Mouse (Mus musculus) heart, postnatal 14 days (tissue): ENCODE measurements around the gene Polr3g. TPM values are rescaled to one million over a fixed set of nuclear protein-coding genes. Genes with fewer than 3 reads are reported as not detected.
A peak's percentile ranks its signal among the peaks of the same experiment; 100 is the strongest.
"Not testable (repeated sequence)": the region's sequence is repeated elsewhere in the genome, so short reads cannot be mapped to it uniquely, and the experiment has no call there.

Source experiments
- DNase-seq, 2 experiments: peaks; one replicate each; pipeline ENCODE4 v3.0.0; 2021 to 2022
- intact Hi-C: fragments of 180-260 bp; cut with DNase I; formaldehyde crosslinking; loops from one replicate; pipeline ENCODE4 v1.15.1; 2025
- long read RNA-seq, 2 experiments: library from polyadenylated mRNA; stranded (forward); transcript quantifications; one replicate each; pipeline ENCODE4 v2.0.0; 2021
- total RNA-seq, 2 experiments: library from RNA; stranded (reverse); gene quantifications; 2 replicates each; pipeline ENCODE4 v1.2.3; 2021

Polr3g gene
- total RNA-seq = 1 to 10 TPM; 1.9 to 2.0 TPM
- long read RNA-seq, experiment 1, partial matches to known transcripts = 0 of 1 reads
- long read RNA-seq, experiment 1, other reads (novel, unspliced or antisense) = 0 of 1 reads
- long read RNA-seq, experiment 2 = 0 reads

DNA sequence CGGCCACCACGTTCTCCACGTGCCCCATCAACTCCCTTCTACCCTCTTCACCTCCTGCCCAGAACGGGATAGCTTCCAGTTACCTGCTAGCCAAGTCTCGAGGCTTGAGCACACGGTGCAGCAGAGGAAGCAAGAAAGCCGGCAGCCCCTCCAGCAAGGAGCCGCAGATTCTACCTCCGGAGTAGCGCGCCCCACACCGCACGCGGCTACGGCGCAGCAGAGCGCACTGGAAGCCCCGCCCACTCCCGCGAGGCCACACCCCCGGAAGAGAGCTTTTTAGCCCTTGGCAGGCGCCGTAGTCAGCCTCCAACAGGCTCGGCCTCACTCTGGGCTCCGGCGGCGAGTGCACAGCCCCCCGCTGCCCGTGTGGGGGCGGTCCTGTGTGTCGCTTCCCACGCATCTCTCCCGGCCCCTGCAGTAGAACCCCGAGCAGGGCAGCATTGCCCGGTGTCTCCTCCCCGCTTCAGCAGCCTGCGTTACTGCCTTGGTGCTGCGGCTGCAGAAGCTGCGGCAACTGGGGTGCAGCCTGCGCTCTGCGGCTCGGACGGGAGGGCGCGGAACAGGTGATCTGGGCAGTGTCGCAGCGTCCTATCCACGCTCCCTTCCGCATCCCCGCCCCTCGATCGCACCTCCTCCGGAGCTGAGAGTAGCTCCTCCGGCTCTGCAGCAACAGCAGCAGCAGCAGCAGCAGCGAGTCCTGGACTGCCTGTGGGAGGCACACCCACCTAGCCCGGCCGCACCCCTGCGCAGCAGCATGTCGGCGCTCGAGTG is at the start of gene Polr3g, which contains the start of gene Mblac2:
TSS of gene Polr3g (minus strand) at position 239 of the 771 bp plus-strand sequence.
TSS of gene Mblac2 (plus strand) at position 567 of the 771 bp plus-strand sequence.
- intact Hi-C loops = loop anchor here (5.0 kb wide), 1 partner anchor 54 kb away; the partner anchor contains the start of gene Lysmd3
- peak; percentile 95 to 97 for DNase-seq

DNA sequence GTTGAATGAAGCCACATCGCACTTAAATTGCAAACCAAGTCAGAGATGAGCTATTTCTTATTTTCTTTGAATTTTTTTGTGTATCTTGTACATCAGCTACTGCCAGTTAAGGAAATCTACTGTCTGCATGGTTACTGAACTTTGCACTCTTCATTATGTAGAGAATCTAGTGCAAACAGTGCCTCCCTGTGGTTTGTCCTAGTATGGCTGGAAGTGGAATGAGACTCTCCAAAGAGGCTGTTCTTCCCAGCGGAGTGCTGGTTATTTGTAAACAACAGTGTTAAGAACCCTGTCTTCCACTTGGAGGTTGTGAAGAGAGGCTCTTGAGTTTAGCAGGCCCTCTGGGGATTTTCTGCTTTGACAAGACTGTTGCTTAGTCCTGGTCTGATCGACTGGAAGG is 49.6 kb upstream of the Polr3g start:
- intact Hi-C loops = loop anchor here (1.0 to 5.0 kb wide), 4 partner anchors 78 to 898 kb away; no protein-coding TSS in a partner anchor
- peak; percentile 22 to 58 for DNase-seq

DNA sequence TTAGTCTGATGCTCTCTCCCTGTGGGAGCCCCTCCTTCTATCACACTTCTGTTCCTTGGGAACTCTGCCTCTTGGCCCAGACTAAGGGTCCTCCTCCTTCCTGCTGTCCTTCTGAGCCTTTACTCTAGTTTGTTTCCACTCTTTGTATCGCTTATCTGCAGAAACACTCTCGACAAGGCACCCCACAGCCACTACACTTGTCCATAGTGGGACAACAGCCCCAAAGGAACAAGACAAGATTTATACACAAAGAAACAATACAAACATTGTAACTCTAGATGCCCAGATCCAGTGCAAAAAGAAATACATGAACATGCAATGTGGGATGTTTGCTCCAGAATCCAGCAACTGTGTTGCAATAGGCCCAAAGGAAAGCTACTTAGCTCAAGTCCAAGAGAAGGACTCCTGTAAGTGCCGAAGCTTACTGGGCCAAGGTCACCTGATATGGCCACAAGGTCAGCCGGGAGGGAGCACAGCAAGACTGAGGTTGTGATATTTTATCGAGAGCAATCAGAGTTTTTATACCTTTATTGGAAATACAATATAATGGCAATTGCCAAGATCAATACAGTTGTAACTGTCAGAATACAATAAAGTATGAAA is 46.3 kb upstream of the Polr3g start:
- intact Hi-C loops = no loop called here

DNA sequence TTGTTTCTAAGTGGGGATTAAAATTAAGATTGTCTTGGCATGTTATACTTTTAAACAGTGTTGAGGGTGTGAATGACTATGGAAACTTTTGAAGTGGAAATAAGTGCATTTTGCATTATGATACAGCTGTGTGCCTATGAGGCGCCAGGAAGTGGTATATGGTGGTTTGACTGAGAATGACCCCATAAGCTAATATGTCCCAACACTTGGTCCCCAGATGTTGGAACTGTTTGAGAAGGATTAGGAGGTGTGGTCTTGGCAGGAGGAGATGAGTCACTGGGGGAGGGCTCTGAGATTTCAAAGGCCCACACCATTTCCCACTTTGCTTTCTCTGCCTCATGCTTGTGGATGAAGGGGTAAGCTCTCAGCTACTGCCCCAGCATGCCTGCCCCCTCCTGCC is 44.5 kb upstream of the Polr3g start:
- intact Hi-C loops = no loop called here
- no peak for DNase-seq

More for the DNA sequence above, 46.3 kb upstream of the Polr3g start:
- DNase-seq = no peak

DNA sequence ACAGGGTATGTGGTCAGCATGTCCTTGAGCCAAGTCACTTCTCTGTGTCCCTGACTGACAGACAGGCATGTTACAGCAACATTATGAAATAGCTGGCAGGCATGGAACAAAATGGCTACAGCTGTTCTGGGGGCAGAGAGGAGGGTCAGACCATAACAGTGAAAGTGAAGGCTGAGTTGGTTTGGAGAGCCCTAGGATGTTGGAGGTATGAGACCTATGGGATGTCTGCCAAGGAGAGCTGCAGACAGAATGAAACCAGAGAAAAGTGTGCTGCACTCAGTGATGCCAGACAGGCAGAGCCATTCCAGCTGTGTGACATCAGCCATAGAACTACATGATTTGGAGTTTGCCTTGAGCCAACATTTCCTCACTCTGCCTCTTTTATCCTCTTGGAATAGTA is 44.1 kb upstream of the Polr3g start:
- intact Hi-C loops = no loop called here
- peak in 1 of 2 experiments; percentile 16 for DNase-seq

DNA sequence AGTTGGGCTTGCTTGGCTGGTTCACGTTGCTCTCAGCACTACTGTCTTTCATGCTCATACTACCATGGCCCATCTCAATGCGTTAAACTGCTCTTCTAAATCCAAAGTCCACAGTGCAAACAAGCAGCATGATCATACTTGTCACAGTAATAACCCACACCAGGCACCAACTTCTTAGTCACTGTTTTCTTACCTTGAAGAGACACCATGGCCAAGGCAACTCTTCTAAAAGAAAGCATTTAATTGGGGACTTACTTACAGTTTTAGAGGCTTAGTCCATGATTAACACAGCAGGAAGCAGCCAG is 33.2 kb upstream of the Polr3g start:
- intact Hi-C loops = no loop called here

DNA sequence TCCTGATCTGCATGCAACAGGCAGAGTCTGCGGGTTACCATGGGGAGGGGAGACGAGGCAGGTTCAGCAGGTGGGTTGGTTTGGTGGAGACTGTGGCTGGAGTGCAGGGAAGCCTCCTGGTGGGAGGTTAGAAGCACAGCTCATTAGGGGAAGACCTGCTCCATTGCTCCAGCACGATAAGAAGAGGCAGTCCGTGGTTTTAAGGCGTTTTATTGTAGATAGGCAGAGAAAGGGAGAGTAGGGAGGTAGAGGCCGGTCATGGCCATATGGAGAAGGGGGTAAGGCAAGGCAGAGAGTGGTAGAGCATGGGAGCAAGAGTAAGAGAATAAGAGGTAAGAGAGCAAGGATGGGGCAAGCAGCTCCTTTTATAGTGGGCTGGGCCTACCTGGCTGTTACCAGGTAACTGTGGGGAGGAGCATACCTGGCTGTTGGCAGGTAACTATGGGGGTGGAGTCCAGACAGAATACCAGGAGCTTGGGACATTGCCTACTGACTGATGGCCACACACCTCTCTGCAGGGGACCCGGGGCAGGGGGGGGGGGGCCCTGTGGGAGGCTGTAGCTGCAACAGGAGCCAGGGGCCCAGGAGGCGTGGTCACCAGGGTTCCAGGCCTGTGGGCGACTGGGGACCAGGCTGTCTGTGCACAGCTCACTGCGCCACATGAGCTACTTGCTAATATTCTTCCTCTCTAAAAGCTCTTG is 32.7 kb upstream of the Polr3g start:
- intact Hi-C loops = no loop called here
- no peak for DNase-seq

More for the DNA sequence above, 33.2 kb upstream of the Polr3g start:
- no peak for DNase-seq

DNA sequence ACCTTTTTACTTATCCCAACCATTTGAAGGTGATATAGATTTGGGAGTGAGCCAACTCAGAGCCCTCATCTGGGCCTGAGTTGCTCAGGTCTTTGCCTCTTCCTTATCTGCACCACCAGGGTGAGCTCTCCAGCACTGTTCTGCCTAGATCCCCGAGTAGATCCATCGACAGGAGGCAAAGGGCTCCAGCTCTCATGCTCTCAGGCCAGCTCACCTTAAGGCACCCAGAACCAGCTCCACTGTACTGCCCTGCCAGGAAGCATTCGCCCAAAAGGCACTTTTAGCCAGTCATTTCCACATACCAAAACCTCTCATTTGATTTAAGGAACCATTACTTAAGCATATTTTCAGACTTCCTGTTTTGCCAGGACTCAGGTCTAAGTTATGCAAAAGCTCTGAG is 30.1 kb upstream of the Polr3g start:
- intact Hi-C loops = no loop called here

DNA sequence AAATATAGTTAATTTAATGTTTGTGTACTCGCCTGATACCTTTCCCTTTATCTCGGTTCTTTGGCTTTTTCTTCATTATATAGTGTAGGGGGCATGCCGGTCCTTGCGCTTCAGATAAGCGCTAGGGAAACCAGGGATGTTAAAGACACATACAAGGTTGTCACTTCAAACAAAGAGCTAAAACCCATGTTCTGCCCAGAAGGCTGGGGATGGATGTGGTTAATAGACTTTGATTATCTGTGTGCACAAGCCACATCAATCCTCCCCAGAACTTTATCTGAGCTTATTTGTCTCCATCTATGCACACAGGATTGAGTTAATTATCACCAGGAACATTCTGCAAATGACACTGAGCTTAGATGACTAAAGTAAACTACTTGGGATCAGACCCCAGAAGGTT is 25.8 kb upstream of the Polr3g start:
- DNase-seq = no peak
- intact Hi-C loops = no loop called here

More for the DNA sequence above, 30.1 kb upstream of the Polr3g start:
- no peak for DNase-seq

DNA sequence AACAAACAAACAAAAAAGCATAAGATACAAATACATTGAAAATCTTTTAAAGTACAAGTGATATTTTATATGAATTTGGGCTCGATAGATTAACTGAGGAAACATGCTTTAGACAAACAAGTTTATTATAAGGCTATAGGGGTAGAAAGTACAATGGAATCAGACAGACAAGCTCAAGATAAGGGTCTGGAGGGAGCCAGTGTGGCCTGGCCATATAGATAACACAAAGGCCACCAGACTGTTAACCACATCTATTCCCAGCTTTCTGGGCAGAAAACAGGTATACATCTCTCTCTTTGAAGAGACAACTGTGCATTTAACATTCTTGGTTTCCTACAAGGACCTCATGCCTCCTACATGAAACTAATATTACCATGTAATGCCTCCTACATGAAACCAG is 19.5 kb upstream of the Polr3g start:
- intact Hi-C loops = no loop called here
- DNase-seq = no peak

DNA sequence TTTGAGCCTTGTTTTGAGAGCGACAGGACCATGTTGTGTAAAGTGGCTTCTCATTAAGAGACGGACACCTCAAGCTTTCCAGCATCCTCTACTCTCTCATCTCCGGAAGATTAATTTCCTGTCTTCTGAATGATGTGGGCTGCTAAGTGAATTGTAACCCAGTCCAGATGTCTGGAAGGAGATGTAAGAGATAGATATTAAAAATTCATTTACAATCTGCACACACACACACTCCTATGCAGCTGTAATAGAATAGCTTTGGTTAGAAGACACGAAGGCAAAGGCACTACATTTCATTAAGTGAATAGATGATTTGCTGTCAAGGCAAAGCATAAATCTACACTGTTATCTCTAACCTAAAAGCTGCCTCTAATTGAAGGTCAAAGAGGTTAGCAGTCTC is 18.3 kb upstream of the Polr3g start:
- intact Hi-C loops = no loop called here

DNA sequence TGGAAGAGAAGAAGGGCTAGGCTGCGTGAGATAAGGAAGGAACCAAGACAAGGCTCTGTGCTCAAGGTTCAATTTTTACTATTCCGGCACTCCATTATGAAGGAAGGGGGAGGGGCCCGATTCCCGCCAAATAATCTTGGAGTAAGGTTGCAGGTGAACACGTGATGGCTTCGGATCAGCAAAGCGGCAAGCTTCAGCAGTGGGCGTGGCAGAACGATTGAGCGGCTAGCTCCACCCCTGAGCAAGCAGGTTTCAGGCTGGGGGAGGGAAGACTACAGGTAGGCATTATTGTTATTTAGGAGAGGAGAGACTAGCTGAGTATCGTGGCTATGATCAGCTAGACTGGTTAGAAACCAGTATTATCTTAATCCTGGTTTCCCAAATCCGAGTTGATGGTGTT is 17.3 kb upstream of the Polr3g start:
- intact Hi-C loops, DNase-seq: not testable (repeated sequence)

More for the DNA sequence above, 18.3 kb upstream of the Polr3g start:
- DNase-seq = no peak

DNA sequence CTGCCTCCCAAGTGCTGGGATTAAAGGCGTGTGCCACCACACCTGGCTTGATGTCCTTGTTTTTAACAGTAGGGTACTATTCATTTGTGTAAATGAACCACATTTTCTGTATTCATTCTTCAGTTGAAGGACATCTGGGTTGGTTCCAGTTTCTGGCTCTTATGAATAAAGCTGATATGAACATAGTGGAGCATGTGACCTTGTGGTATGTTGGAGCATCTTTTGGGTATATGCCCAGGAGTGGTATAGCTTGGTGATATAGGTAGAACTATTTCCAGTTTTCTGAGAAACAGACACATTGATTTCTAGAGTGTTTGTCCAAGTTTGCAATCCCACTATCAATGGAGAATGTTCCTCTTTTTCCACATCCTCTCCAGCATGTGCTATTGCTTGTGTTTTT is 3.1 kb upstream of the Polr3g start:
- intact Hi-C loops = loop anchor here (5.0 kb wide), 1 partner anchor 57 kb away; the partner anchor contains the start of gene Lysmd3
- DNase-seq = no peak

DNA sequence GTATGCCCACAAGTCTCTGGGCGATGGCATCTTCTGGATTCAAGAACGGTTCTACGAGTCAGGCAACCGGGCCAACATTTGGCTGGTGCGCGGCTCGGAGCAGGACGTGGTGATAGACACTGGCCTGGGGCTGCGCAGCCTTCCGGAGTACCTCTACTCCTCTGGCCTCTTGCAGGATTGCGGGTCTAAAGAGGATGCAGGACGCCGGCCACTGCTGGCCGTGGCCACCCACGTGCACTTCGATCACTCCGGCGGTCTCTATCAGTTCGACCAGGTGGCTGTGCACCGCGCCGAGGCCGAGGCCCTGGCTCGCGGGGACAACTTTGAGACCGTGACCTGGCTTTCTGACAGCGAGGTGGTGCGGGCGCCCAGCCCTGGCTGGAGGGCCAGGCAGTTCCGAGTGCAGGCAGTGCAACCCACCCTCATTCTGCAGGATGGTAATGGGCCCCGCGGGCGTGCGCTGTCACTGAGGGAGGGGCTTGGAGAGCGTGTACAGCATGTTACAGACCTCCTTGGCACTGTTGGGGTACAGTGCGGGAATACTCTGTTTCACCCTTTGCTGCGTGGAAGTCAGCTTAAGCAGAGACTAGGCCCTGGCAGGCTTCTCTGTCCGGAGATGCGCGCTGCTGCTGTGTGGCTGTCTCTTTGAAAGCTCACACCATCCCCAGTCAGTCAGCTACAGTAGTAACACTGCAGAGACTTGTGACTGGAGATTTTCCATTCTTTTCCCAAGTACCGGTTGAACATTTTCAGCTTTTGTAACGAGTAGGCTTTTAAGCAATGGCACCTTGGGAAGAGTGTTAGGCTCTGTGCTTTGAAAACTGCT is 946 bp upstream of the Polr3g start:
- DNase-seq = peak in 1 of 2 experiments; percentile 37
- intact Hi-C loops = loop anchor here (5.0 kb wide), 1 partner anchor 54 kb away; the partner anchor contains the start of gene Lysmd3

DNA sequence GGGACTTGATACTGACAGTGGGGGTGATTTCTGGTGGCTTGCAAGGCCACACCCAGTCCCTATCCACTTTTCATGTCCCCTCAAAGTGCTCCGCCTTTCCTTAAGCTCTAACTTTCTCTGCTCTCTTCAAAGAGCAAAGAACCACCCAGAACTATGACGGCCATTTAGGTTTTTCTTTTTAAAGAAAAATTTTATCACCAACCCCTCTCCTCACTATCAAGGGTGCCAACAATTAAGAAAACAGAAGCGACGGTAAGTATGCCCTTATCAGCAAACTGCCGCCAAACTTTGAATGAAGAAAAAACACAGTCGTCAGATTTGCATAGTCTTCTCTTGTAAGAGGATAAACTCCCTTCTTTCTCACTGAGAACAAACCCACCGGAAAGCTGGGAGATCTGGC is 547 bp downstream of the Polr3g start:
- DNase-seq = no peak
- intact Hi-C loops = loop anchor here (5.0 kb wide), 1 partner anchor 53 kb away; the partner anchor contains the start of gene Lysmd3

DNA sequence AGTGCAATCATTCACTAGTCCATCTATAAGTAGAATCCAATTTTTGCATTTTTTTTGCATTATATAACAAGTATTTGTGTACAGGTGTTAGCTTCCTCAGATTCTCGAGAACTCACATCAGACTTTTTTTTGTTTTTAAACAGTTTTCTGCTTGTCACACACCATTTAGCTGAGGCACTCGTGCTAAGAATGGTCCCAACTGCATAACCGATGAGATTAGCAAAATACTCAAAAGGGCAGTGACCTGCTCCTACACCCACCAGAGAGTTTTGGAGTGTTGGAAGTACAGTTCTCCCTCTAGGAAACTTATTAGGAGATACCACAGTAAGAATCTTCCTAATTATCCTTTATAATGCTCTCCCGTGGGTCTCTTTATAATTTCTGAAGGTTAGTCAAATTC is 1.0 kb downstream of the Polr3g start:
- DNase-seq = no peak
- intact Hi-C loops = loop anchor here (5.0 kb wide), 1 partner anchor 53 kb away; the partner anchor contains the start of gene Lysmd3

DNA sequence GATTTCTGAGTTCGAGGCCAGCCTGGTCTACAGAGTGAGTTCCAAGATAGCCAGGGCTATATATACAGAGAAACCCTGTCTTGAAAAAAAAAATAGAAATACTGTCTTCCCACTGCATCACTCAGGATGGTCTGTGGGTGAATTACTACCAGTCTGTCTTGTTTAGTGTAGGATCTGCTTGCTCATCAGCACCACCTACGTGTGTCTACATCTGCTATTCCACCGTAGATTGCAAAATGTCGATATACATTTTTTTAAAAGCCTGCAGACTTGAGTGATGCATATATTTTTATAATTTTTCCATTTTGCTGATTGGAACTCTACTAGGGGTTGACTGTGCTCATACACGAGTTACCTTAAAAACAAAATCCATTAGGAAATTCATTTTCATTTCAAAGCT is 4.5 kb downstream of the Polr3g start:
- no peak for DNase-seq
- intact Hi-C loops = no loop called here

DNA sequence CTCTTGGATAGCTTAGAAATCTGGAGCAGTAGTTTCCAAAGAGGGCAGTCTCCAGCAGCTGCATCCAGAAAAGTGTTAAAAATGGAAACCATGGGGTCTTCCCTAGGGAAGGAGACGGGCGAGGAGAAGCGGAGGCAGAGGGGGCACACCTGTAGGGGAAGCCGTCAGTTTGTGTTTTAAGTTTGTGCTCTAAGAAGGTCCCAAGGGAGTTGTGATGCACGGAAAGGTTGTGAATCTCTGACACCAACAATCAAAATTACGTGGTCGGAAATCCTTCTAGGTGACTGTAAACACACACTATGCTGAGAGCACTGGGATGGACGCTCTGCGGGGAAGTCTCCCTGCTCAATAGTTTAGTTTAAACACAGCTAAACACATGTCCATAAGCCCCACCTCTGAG is 7.2 kb downstream of the Polr3g start:
- intact Hi-C loops = no loop called here
- no peak for DNase-seq

DNA sequence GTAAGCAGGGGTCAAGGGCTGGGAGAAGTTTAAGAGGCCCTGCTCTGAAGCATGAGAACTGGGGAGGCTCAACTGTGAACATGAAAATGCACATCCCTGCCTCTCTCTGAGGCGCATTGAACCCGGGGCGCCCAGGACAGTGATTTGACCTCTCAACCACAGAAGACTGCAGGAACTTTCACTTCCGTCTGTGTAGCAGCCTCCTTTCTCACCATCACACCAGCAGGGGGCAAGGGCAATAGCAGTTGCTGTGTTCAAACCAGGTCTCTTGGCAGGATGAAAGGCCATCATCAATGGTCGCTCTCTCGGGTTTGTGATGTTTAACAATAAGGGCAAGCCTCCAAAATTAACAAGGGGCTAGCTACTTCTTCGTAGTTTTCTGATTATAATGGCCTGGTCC is 7.7 kb downstream of the Polr3g start:
- no peak for DNase-seq
- intact Hi-C loops = no loop called here

DNA sequence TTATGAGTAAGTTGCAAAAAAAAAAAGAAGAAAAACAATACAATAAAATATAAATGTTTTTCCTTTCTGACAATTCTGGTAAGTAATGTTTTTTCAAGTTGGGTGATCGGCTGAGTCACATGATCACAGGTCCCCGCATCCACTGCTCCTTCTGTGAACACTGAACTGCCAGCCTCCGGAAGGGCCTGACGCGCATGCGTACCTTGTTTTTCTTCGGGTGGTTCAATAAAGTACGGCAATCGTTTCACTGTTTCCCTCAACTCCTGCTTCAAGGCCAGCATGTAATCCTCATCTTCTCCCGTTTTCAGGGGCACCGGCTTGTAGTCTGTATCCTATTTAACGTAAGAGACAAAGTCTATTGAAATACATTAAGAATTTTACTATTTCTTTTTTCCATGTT is 16.4 kb downstream of the Polr3g start:
- DNase-seq = no peak
- intact Hi-C loops = no loop called here
